In the genomic region with DNA sequence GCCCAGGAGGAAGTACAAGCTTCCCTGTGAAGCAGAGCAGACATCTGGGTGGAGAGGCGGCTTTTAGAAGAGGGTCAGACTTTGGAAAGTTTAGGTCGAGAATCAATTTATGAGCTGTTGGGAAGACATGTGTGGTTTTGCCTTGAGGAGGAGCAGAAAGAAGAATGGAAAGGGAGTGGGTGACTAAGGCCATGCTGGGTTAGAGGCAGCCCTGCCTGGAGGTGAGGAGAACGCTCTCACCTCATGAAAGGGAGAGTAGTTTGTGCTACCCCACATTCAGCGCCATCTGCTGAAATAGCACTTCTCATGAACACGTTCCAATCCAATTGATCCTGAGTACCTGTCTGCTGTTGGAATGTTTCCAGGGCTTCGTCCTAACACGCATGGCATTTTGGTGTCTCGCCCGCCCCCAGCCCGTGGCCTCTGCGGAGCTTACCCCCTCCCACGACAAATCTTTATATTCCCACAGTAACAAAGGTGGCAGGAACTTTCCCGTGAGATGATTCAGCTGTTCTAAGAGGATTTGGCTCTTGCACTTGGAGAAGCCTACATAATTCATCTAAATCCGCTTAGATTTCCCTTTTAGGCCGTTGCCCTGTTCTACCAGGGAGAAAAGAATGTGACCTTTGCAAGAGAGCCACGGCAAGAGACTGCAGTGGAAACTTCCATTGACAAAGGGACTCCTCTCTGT, we compare ENCODE assay signal across 20 mouse cellular contexts. TPM values are rescaled to one million over a fixed set of nuclear protein-coding genes. Genes with fewer than 3 reads are reported as not detected.
DNase-seq lines count a peak whose midpoint lies in the region; ATAC-seq lines count a peak whose summit lies in the region.
"Had no signal": no experiment of that assay in that cellular context is flagged by ENCODE, and none has a peak within 500 bp of the region (broad histone marks: within the 10 kb centered on the region; RNA-seq: fewer than 3 reads in every experiment).

No protein-coding gene starts in this region.

- peak; percentile 32 for DNase-seq in adrenal gland, adult 2 months
- no peak for DNase-seq in adrenal gland, postnatal 4 days (ENCODE audit: low spot score in 2 of 2)
- DNase-seq in intestine, embryonic 14.5 days (ENCODE audit: low spot score) = peak; percentile 50
- peak; percentile 57 for DNase-seq in ES-CJ7 (ENCODE audit: low read depth, low spot score)
- no peak for DNase-seq in spleen, postnatal 36 days (ENCODE audit: low spot score in 2 of 2)
- DNase-seq in layer of hippocampus, postnatal 36 days = no peak
- DNase-seq: adrenal gland, postnatal 14 days; cerebellum, postnatal 25 days; gastrocnemius, postnatal 14 days; lung, adult 2 months; right cerebral cortex, postnatal 25 days had no signal

- no peak overlapping the region for H3K4me3 ChIP-seq in intestine, embryonic 14.5 days (ENCODE audit: low read depth, low read length)
- no peak overlapping the region for H3K4me3 ChIP-seq in intestine, embryonic 15.5 days (replicated peaks)
- no peak overlapping the region for H3K4me3 ChIP-seq in midbrain, embryonic 12.5 days
- H3K4me3 ChIP-seq: embryonic facial prominence, embryonic 15.5 days; limb, embryonic 15.5 days had no signal

- no peaks in the 10 kb centered on the region for H3K9me3 ChIP-seq in intestine, embryonic 14.5 days (ENCODE audit: control insufficient read depth, low read length)
- no peaks in the 10 kb centered on the region for H3K9me3 ChIP-seq in intestine, embryonic 15.5 days
- no peaks in the 10 kb centered on the region for H3K9me3 ChIP-seq in midbrain, embryonic 12.5 days
- H3K9me3 ChIP-seq: embryonic facial prominence, embryonic 15.5 days; limb, embryonic 15.5 days had no signal

- H3K4me2 ChIP-seq in intestine, embryonic 14.5 days (ENCODE audit: low read length) = no peak overlapping the region
- H3K4me2 ChIP-seq in intestine, embryonic 15.5 days (replicated peaks) = no peak overlapping the region
- no peak overlapping the region for H3K4me2 ChIP-seq in midbrain, embryonic 12.5 days (replicated peaks)
- H3K4me2 ChIP-seq: embryonic facial prominence, embryonic 15.5 days; heart, embryonic 11.5 days; limb, embryonic 15.5 days had no signal

- 48% methylated on average over 16 of the region's 16 CpGs for WGBS in intestine, embryonic 14.5 days
- WGBS in intestine, embryonic 15.5 days = 59% methylated on average over 16 of the region's 16 CpGs
- 29% methylated on average over 16 of the region's 16 CpGs for WGBS in midbrain, embryonic 12.5 days

- H3K36me3 ChIP-seq in intestine, embryonic 14.5 days (ENCODE audit: control insufficient read depth, insufficient read depth, low read length) = no peaks in the 10 kb centered on the region
- H3K36me3 ChIP-seq in intestine, embryonic 15.5 days = no peaks in the 10 kb centered on the region
- H3K36me3 ChIP-seq in midbrain, embryonic 12.5 days = no peaks in the 10 kb centered on the region
- H3K36me3 ChIP-seq: embryonic facial prominence, embryonic 15.5 days; limb, embryonic 15.5 days had no signal

- no peaks in the 10 kb centered on the region; the same call in 1 of the 2 replicates for H3K4me1 ChIP-seq in intestine, embryonic 14.5 days (replicated peaks; ENCODE audit: control insufficient read depth, insufficient read depth, low read length)
- H3K4me1 ChIP-seq in intestine, embryonic 15.5 days (replicated peaks) = no peaks in the 10 kb centered on the region
- H3K4me1 ChIP-seq in midbrain, embryonic 12.5 days = peaks cover 4% of the 10 kb centered on the region; the same call in 1 of the 2 replicates
- H3K4me1 ChIP-seq: embryonic facial prominence, embryonic 15.5 days; limb, embryonic 15.5 days had no signal

- no peak for ATAC-seq in intestine, embryonic 14.5 days (replicated peaks; ENCODE audit: low FRiP score, low TSS enrichment, low read depth)
- ATAC-seq in intestine, embryonic 15.5 days = no peak
- peak; percentile 62; the same call in 1 of the 2 replicates for ATAC-seq in midbrain, embryonic 12.5 days (ENCODE audit: low FRiP score, low read depth)
- ATAC-seq: hindbrain, postnatal 0 days had no signal

- H3K27ac ChIP-seq in intestine, embryonic 14.5 days (ENCODE audit: low read depth) = no peak overlapping the region
- H3K27ac ChIP-seq in intestine, embryonic 15.5 days = no peak overlapping the region
- 0 out of 2 replicates have a peak overlapping the region, but pooled peaks have one; percentile 15 for H3K27ac ChIP-seq in midbrain, embryonic 12.5 days (replicated peaks)
- H3K27ac ChIP-seq: embryonic facial prominence, embryonic 15.5 days; hindbrain, postnatal 0 days; limb, embryonic 15.5 days had no signal

- no peaks in the 10 kb centered on the region for H3K27me3 ChIP-seq in intestine, embryonic 14.5 days (replicated peaks; ENCODE audit: control insufficient read depth, insufficient read depth, low read length)
- no peaks in the 10 kb centered on the region for H3K27me3 ChIP-seq in intestine, embryonic 15.5 days (replicated peaks)
- no peaks in the 10 kb centered on the region for H3K27me3 ChIP-seq in midbrain, embryonic 12.5 days
- H3K27me3 ChIP-seq: embryonic facial prominence, embryonic 15.5 days; limb, embryonic 15.5 days had no signal

- H3K9ac ChIP-seq in intestine, embryonic 14.5 days (ENCODE audit: low read length) = no peak overlapping the region
- H3K9ac ChIP-seq in intestine, embryonic 15.5 days = no peak overlapping the region
- H3K9ac ChIP-seq in midbrain, embryonic 12.5 days (replicated peaks) = no peak overlapping the region
- H3K9ac ChIP-seq: embryonic facial prominence, embryonic 15.5 days; limb, embryonic 15.5 days had no signal

RNA-seq across cellular contexts. Expression of gene 4930444G20Rik, which starts 50.3 kb away (rescaled TPM):
- total RNA-seq in adrenal gland, adult 2 months (2021) = not detected
- not detected in 2 replicates for polyA plus RNA-seq in adrenal gland, adult 2 months (2012; rRNA removed)
- not detected for total RNA-seq in adrenal gland, postnatal 4 days (2021)
- polyA plus RNA-seq in intestine, embryonic 14.5 days (2014; fragmentation: Nextera tagmentation; extraction: Ambion mirVana) = not detected in 2 replicates
- not detected in 2 replicates for polyA plus RNA-seq in intestine, embryonic 15.5 days (2015; fragmentation: Nextera tagmentation; extraction: Ambion mirVana)
- polyA plus RNA-seq in midbrain, embryonic 12.5 days (2016; fragmentation: Nextera tagmentation; extraction: Ambion mirVana) = not detected in 2 replicates
- not detected for total RNA-seq in layer of hippocampus, postnatal 36 days (2021)
- total RNA-seq: adrenal gland, postnatal 14 days; gastrocnemius, postnatal 14 days; heart, postnatal 25 days; hindbrain, postnatal 0 days; left cerebral cortex, postnatal 14 days had no signal
- polyA plus RNA-seq: embryonic facial prominence, embryonic 15.5 days; heart, embryonic 11.5 days; hindbrain, postnatal 0 days; kidney, embryonic 16.5 days; limb, embryonic 15.5 days; lung, adult 2 months had no signal

Comparison
In these comparisons a context has a peak if more than half of its experiments do, and no peak if none do; other contexts are left out.
1. DNase-seq: peak in adrenal gland, adult 2 months (single experiment), intestine, embryonic 14.5 days (single experiment) and ES-CJ7 (single experiment); none in adrenal gland, postnatal 4 days (0 of 2), spleen, postnatal 36 days (0 of 2) and layer of hippocampus, postnatal 36 days (0 of 2).